Mouse (Mus musculus) naive thymus-derived CD4-positive, alpha-beta T cell, adult 2 months (primary cell): ENCODE measurements around the gene Ago3.

Experiments used
- DNase-seq: peaks from one replicate; pipeline ENCODE4 v3.0.0-alpha.2; 2011; ENCODE audit warnings: low read depth

Ago3 gene

DNA sequence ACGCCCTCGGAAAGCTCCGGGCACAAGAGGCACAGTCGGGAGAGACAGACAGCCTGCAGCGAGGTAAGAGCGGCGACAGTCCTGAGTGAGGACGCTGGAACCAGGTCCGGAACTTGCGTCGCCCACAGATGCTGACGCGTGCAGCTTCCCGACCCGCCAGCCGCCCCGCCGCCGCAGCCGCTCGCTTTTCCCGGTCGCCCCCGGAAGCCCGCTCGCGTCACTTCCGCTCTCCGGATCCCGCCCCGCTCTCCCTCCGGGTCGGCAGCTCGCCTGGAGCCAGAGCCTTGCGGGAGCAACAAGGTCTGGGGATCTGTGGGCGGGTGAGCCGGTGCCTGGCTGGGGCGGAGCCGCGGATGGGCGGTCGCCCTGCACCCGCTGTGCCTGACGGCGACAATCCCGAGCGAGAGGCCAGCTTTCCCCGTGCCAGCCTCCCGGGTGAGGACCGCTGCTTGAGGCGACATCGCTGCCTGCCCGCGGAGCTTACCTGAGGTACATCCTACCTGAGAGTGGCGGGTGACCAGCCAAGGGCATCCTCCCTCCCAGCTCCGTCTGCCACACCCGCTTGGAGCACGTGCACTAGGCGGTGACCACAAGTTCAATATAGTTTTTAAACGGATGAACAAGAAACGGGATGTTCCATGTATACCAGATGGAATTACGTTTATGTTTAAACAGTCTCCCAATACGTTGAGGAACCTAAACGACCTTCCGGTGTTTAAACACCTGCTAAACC lies at the start of gene Ago3:
Gene Ago3 (minus strand): TSS at position 210 of the 733 bp plus-strand sequence.
- peak; percentile 88 for DNase-seq

GRCm38 (mm10) chr4:126473031-126473430 lies 43.7 kb upstream of the Ago3 start:
- DNase-seq = no peak

GRCm38 (mm10) chr4:126469334-126469733 lies 40.0 kb upstream of the Ago3 start:
- peak; percentile 20 for DNase-seq

- no peak for DNase-seq
Observed at GRCm38 (mm10) chr4:126468925-126469324, 39.6 kb upstream of the Ago3 start.

DNA sequence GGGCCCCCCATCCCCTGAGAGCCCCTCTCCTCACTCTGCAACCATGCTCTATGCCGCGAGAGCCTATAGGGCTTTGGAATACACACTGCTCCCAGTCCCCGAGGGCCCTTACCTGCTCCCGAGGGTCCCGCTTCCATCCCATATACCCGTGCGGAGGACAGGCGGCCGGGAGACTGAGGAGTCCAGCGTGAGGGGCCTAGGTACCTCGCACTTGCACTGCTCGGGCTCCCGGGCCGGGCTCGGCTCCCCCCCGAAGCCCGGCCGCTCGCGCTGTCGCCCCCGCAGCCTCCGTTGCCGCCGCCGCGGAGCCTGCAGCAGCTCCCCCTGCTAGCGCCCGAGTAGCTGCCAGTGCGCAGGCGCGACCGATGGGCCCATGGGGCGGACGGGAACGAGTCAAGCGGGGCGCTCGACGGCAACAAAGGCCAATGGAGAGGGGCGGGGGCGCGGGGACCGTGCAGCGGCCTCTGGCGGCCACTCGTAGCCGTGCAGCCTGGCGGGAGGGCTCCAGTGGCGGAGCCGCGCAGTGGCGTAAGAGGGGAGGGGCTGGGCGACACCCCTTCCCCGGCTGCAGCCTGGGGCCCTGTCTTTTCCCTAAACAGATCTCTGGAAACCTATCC lies 39.0 kb upstream of the Ago3 start, which contains the start of gene Ago1:
Gene Ago1 (minus strand): TSS at position 299 of the 617 bp plus-strand sequence.
- peak; percentile 97 for DNase-seq

- peak; percentile 74 for DNase-seq
Observed at GRCm38 (mm10) chr4:126467721-126468284, 38.4 kb upstream of the Ago3 start.

DNA sequence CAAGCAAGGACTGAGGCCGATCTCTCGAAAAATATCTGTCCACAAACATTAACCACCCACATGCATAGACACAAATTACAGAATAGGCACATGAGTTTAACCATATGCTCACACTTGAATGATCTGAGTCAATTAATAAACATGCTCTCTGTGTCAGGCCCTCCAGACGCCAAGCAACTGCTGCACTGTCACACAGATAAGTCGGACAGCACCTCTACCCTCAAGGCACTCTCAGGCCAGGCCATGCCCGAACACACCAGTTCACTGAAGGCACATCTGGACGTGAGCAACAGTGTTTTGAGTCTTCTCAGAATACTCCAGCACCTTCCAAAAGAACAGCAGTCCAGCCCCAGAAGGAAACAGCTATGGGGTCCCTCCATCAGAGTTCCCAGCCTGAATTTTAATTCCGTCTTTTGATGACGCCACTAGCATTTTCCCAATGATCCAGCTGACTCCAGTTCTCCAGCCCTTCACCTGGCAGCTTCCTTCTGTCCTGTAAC lies 36.9 kb upstream of the Ago3 start:
- no peak for DNase-seq

- no peak for DNase-seq
Observed at GRCm38 (mm10) chr4:126465843-126466242, 36.5 kb upstream of the Ago3 start.

DNA sequence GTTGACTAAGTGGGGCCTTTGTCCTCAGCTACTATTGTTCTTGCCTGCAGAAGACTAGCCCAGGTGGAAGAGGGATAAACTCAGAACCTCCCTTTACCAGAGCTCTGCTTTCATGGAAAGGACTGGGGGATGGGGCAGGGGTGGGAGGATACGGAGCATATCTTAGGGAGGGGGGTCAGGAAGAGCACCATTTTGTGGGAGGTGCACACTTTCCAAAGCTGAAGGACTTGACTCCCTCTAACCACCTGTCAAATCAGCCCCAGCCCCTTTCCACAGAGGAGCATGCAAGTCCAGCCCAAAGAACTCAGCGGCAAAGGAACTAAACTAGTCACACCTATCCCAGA lies 35.5 kb upstream of the Ago3 start:
- no peak for DNase-seq

DNA sequence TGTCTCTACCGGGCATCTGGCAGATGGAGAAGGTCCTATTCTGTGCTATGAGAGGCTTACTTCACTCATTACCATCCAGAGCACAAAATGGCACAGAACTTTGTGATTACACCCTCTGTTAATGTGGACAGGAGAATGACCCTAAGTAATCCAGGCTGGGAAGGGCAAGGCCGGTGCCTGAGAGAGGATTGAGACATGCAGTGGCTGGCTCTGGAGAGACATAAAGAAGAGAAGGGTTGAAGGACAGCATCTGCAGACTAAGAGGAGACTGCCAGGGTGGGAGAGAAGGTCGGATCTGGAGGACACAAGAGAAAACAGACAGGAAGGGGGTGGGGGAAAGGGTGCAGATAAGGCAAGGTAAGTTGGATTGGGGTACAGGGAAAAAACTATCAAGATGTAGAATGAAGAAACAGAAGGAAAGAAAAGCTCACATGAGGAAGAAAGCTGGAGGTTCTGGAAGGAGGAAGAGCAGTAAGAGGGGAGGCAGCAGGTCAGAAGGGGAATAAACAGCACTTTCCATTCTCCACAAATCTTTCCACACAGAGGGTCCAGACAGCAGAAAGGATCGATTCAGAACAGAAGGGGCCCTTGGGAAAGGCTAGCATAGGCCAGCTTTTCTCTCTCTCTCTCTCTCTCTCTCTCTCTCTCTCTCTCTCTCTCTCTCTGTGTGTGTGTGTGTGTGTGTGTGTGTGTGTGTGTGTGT lies 35.0 kb upstream of the Ago3 start:
- no peak for DNase-seq

DNA sequence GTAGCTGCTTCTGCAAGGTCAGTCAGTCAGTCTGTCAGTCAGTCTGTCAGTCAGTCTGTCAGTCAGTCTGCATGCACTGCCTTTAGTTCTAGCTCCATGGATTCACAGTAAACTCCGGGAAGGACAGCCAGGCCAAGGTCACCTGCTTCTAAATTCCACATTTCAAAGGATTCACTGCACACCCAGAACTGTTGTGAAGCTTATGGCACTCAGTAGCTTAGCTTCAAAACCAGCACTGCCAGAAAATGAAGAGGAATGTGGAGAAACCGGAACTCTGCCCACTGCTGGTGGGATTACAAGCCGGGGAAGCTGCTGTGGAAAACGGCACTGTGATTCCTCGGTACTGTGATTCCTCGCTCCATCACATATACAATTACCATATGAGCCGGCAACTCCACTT lies 26.1 kb upstream of the Ago3 start:
- DNase-seq = no peak

DNA sequence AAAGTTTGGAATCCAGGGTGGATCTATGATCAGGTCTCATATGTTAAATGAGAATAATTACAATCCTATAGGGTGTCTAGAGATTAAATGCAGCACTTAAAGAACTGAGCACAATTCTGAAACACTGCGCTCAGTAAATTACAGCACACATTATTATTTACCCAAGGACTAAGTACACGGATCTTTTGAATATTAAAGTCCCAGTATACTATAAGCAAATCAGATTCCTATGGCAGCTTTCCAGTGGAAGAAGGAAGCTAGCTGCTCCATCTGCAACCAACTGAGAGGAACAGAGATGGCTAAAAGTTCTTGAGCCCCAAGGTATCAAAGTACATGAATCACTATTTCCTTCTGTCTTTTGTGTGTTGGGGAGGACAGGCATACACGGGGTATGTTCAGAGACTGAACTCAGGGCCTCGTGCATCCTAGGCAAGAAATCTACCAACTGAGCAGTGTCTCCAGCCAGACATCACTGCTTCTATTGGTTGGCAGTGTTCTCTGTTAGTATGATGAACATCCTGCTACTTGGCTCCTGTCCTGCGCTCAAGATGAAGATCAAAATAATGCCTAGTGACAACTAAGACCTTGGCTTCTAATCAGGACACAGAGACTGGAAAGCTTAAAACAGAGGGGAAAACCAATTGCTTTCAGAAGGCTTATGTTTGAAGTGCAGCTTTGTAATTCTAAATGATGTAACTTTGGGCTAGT lies 25.3 kb upstream of the Ago3 start:
- no peak for DNase-seq

GRCm38 (mm10) chr4:126450268-126450667 lies 20.9 kb upstream of the Ago3 start:
- no peak for DNase-seq

DNA sequence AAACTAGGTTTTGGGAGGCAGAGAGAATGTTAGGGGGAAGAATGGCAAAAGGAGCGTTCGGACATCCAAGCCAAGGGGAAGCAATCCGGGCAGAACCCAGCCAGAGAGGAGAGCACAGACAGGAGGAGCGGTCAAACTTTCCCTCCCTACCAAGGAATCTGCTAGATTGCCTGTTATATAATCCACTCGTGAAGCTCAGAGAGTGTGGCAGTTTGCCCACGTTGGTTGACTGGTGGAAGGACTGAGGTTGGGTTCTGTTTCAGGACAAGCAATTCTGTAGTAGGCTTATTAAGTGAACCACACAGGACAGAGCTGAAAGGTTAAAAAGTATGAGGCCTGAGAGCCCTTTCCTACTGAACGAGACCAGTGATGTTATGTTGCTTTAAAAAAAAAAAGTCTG lies 17.8 kb upstream of the Ago3 start:
- no peak for DNase-seq

DNA sequence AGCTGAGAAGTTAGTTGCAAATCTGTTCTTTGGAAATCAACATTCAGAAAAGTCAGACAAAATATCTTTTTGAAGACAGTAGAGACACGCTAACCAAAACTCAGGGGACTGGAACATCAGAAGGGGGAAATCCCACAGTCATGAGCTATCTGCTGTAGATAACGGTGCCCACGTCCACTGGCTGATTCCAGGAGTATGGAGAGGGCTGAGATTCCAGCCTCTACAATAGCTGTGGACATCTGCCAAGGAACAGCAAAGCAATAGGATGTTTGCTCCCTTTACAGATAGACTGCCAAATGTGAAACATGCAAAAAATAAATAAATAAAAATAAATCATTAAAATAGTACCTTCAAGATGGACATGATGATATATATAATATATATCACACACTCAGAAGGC lies 15.2 kb upstream of the Ago3 start:
- DNase-seq = no peak

- DNase-seq = no peak
Observed at GRCm38 (mm10) chr4:126438261-126438660, 8.9 kb upstream of the Ago3 start.

GRCm38 (mm10) chr4:126436268-126436667 lies 6.9 kb upstream of the Ago3 start:
- no peak for DNase-seq

GRCm38 (mm10) chr4:126434094-126434493 lies 4.7 kb upstream of the Ago3 start:
- DNase-seq = no peak

GRCm38 (mm10) chr4:126433175-126433574 lies 3.8 kb upstream of the Ago3 start:
- DNase-seq = no peak

- no peak for DNase-seq
Observed at GRCm38 (mm10) chr4:126431746-126432145, 2.4 kb upstream of the Ago3 start.

DNA sequence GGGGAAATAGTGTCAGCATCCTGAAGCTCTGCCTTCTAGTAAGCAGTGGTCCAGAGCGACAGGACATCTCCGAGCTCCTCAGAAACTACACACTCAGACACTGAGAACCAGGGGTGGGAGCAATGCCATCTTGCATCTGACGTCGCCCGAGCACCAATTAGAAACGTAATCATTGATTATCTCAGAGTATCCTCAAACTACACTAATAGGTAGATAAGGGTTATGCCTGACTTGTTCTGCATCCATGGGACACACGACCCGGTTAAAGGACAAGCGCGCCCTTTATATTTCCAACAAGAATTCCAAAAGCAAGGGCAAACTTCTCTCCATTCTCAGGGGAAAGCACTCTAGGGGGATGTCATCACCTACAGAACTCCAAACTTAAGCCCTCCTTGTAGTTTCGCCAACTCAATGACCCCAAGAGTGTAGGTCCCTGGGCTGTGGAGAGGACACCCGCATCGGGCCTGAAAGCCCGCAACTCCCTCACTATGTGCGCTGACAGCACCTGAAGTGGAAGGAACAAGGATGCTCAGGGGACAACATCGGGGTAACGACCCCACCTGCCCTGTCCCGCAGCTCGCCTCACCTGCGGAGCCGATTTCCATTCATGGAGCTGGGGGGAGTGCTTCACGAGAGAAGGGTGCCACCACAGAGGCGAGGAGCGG lies 542 bp downstream of the Ago3 start:
- peak; percentile 32 for DNase-seq

GRCm38 (mm10) chr4:126423866-126424265 lies 5.5 kb downstream of the Ago3 start:
- DNase-seq = no peak
